Mouse (Mus musculus) embryonic facial prominence, embryonic 11.5 days (tissue): ENCODE measurements around the gene Dhrs2. TPM values are rescaled to one million over a fixed set of nuclear protein-coding genes. Genes with fewer than 3 reads are reported as not detected.

ENCODE experiments used
- ATAC-seq: fragments of 200-750 bp; cut with Nextera tagmentation; replicated peaks from 2 replicates; pipeline ENCODE4 v1.8.0; 2017; ENCODE audit warnings: low read depth; ENCODE audit not compliant: insufficient number of reproducible peaks, low FRiP score, low TSS enrichment
- DNase-seq: peaks from one replicate; pipeline ENCODE4 v3.0.0-alpha.2; 2015; ENCODE audit warnings: low spot score
- H3K27ac ChIP-seq: fragments of 300-500 bp; sonication (generic); replicated peaks from 2 replicates; pipeline ENCODE4 v1.5.1; 2014; ENCODE audit warnings: mild to moderate bottlenecking, low read depth, low read length, control low read depth
- H3K27me3 ChIP-seq: fragments of 300-500 bp; sonication (generic); 2 replicates; pipeline ENCODE4 v1.6.1; 2014; ENCODE audit warnings: mild to moderate bottlenecking, low read length, moderate library complexity, mixed read lengths; ENCODE audit not compliant: control insufficient read depth, insufficient read depth
- H3K36me3 ChIP-seq: fragments of 300-500 bp; sonication (generic); replicated peaks from 2 replicates; pipeline ENCODE4 v1.6.1; 2014; ENCODE audit warnings: low read depth, mild to moderate bottlenecking, low read length, moderate library complexity, mixed read lengths; ENCODE audit not compliant: control insufficient read depth, insufficient read depth
- H3K4me1 ChIP-seq: fragments of 300-500 bp; sonication (generic); 2 replicates; pipeline ENCODE4 v1.6.1; 2014; ENCODE audit warnings: low read length, mixed read lengths; ENCODE audit not compliant: control insufficient read depth, insufficient read depth
- H3K4me2 ChIP-seq: fragments of 300-500 bp; sonication (generic); 2 replicates; pipeline ENCODE4 v1.6.1; 2014; ENCODE audit warnings: low read depth, mild to moderate bottlenecking, control low read depth, low read length, moderate library complexity
- H3K4me3 ChIP-seq: fragments of 300-500 bp; sonication (generic); 2 replicates; pipeline ENCODE4 v1.5.1; 2014; ENCODE audit warnings: low read depth, low read length, control low read depth
- H3K9ac ChIP-seq: fragments of 300-500 bp; sonication (generic); replicated peaks from 2 replicates; pipeline ENCODE4 v1.6.1; 2014; ENCODE audit warnings: mild to moderate bottlenecking, control low read depth, low read length
- H3K9me3 ChIP-seq: fragments of 300-500 bp; sonication (generic); replicated peaks from 2 replicates; pipeline ENCODE4 v1.6.1; 2016; ENCODE audit warnings: mild to moderate bottlenecking, low read length, inconsistent platforms, mixed read lengths; ENCODE audit not compliant: control insufficient read depth
- WGBS: fragments of 180-500 bp; shearing (Covaris S2); extraction: QIAGEN DNeasy Blood & Tissue Kit; methylation state at CpG from one replicate; pipeline ENCODE4 v1.1.7; 2014; 5-methylcytosine and 5-hydroxymethylcytosine counted together
- polyA plus RNA-seq: library from polyadenylated mRNA; unstranded; fragments of >200 nt; fragmentation: Nextera tagmentation; extraction: Ambion mirVana; gene quantifications from 2 replicates; pipeline ENCODE4 v1.2.1, GENCODE M21; 2014

Gene Dhrs2
- 0.52 TPM in 1 of 2 replicates, not detected in the other for polyA plus RNA-seq

DNA sequence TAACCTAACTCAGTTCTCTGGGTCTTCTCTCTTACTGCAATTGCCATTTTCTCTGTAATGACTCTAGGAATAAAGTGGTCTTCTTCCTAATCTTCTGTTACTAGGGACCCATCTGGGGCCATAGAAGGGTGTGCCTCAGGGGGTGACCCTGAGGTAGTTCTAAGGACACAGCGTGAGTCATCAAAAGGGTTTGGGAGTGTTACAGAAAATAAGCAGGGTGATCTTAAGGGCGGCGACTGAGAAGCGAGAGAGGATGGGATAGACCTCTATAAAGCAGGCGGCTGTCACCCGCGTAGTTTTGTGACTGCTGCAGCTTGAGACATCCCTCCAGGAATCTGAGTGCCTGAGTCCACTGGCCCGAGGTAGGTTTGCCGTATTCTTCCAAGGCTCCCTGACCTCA, at the start of gene Dhrs2:
TSS of gene Dhrs2 (plus strand) at position 301 of the 400 bp plus-strand sequence.
- DNase-seq (no peak), ATAC-seq (no peak)
- H3K4me2 ChIP-seq: no peak within 1 kb of the TSS
- no peak within 1 kb of the TSS for H3K27ac ChIP-seq
- 83% methylated on average over 9 of the region's 9 CpGs for WGBS
- no peaks in the 10 kb centered on the region for H3K36me3 ChIP-seq
- no peak within 1 kb of the TSS for H3K9ac ChIP-seq
- H3K4me3 ChIP-seq: no peak within 1 kb of the TSS
- no peaks in the 10 kb centered on the region for H3K9me3 ChIP-seq
- H3K4me1 ChIP-seq: no peaks in the 10 kb centered on the region
- H3K27me3 ChIP-seq: no peaks in the 10 kb centered on the region

DNA sequence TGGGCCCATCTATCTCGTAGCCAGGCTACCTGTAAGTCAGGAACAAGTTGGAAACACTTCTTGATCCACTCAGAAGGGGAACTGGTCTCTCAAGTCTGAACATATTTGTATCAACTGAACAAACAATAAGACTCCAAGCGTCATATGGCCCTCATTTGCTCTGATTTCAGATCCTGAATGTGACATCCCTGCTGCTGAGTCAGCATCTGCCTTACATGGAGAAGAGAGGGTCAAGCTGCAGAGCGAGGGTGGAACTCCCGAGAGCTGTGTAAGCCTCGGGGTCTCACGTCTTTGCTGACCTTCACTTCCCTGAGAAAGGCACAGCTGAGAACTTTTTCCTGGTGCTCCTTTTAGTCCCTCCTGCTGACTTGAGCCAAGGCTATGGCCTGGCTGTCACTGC, 47.6 kb upstream of the Dhrs2 start:
- Histone ChIP-seq H3K36me3 (no peaks in the 10 kb centered on the region), H3K4me1 (no peaks in the 10 kb centered on the region), H3K9me3 (no peaks in the 10 kb centered on the region), H3K4me3 (no peak overlapping the region), H3K27ac (no peak overlapping the region), H3K27me3 (no peaks in the 10 kb centered on the region), H3K4me2 (no peak overlapping the region), H3K9ac (no peak overlapping the region)
- no peak for ATAC-seq
- no peak for DNase-seq
- 66% methylated on average over 6 of the region's 6 CpGs for WGBS

DNA sequence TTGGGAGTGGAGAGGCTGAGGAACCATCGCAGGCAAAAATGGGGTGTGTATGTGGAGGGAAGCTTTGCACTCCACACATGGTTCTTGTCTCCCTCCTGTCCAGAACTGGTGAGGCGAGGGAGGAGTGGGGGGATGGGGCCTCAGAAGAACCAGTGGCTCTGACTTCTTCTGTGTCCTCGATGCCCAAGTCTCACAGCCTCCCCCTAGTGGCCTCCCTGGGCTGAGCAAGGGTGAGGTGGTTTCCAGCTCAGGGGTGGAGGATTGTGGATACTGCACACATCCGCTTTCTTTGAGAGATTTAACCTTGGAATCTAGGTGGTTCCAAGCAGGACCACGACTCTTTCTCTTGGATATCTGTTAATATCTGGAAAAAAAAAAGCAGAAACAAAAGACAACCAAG, 44.5 kb upstream of the Dhrs2 start:
- no peaks in the 10 kb centered on the region for H3K9me3 ChIP-seq
- no peak overlapping the region for H3K4me2 ChIP-seq
- no peaks in the 10 kb centered on the region for H3K36me3 ChIP-seq
- peak; percentile 55 for DNase-seq
- no peaks in the 10 kb centered on the region for H3K4me1 ChIP-seq
- no peaks in the 10 kb centered on the region for H3K27me3 ChIP-seq
- H3K4me3 ChIP-seq: no peak overlapping the region
- no peak overlapping the region for H3K27ac ChIP-seq
- no peak for ATAC-seq
- 34% methylated on average over 5 of the region's 5 CpGs for WGBS
- no peak overlapping the region for H3K9ac ChIP-seq

DNA sequence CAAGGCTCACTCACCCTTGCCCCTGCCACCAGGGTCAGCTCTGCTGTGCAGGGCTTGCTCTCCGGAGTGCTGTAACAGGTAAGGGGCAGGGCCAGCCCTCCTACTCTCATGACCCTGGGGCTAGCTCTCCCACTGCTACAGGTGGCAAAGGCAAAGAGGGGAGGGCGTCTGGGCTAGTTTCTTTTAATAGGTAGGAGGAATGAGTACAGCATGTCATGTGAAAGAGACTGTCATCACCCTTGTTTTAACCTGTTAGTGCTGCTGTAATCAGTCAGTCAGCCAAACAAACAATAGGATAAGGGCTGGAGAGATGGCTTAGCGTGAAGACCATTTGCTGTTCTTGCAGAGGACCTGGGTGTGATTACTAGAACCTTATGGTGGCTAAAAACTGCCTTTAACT, 40.9 kb upstream of the Dhrs2 start:
- DNase-seq: no peak
- no peaks in the 10 kb centered on the region for H3K27me3 ChIP-seq
- no peak overlapping the region for H3K4me2 ChIP-seq
- no peaks in the 10 kb centered on the region for H3K9me3 ChIP-seq
- H3K4me3 ChIP-seq: no peak overlapping the region
- no peak for ATAC-seq
- no peak overlapping the region for H3K27ac ChIP-seq
- H3K36me3 ChIP-seq: no peaks in the 10 kb centered on the region
- no peaks in the 10 kb centered on the region for H3K4me1 ChIP-seq
- H3K9ac ChIP-seq: no peak overlapping the region
- whole genome bisulfite sequencing: 59% methylated on average over 3 of the region's 3 CpGs

DNA sequence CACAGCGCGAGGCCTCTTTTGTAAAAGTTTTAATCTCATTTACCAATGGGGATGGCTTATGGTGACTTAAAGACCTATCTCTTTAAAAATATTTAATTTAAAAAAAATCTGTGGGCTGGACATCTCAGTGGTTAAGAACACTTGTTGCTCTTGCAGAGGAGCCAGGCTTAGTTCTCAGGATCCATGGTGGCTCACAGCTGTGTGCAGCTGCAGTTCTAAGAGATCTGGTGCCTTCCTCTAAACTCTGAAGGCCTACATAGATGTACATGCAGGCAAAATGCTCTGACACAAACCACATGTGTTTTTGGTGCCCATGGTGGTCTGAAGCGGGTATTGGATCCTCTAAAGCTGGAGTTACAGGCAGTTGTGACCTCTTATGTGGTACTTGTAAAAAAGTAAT, 38.6 kb upstream of the Dhrs2 start:
- H3K9me3 ChIP-seq: no peaks in the 10 kb centered on the region

DNA sequence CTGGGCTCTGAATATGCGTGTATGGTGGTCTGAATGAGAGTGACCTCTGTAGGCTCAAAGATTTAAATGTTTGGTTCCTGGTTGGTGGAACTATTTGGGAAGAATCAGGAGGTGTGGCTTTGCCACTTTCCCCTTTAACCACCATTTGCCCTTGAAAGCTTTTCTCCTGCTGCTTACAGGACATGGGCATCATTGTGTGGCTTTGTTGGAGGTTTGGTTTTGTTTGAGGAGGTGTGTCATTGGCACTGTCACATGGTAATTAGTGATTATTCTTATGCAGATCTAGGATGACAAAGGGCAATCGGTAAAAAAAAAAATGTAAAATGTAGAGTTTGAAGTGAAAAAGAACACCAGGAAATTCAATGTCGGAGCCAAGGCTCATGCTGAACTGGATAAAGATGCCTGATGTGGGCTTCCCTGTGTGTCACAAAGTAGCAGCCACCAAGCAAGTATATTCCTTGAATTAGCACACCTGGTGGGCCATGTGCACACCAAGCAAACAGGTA, 37.1 kb upstream of the Dhrs2 start:
- H3K9ac ChIP-seq: no peak overlapping the region

More for the DNA sequence above, 38.6 kb upstream of the Dhrs2 start:
- Histone ChIP-seq H3K9ac (no peak overlapping the region), H3K4me3 (no peak overlapping the region), H3K4me2 (no peak overlapping the region), H3K27ac (no peak overlapping the region), H3K27me3 (no peaks in the 10 kb centered on the region), H3K36me3 (no peaks in the 10 kb centered on the region), H3K4me1 (no peaks in the 10 kb centered on the region)
- no peak for DNase-seq
- no peak for ATAC-seq
- WGBS: 90% methylated on average over 3 of the region's 3 CpGs

DNA sequence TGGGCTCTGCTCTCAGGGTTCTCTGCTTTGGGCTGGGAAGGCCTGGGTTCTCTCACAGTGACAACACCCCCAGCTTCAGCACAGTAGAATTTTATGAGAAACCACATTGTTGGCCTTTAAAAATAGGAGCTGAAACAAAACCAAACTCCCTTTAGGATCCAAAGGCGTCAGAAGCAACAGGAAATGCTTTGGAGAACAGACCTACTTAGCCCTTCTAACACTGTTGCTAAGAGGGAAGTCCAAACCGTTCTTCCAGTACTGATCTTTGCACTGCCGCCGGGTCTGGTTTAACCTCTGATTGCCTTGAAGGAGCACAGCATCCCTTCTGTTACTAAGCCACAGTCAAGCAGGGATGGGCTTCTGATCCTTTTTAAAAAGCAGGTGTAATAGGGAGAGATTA, 33.3 kb upstream of the Dhrs2 start:
- DNase-seq: no peak
- no peak for ATAC-seq
- Histone ChIP-seq H3K9me3 (no peaks in the 10 kb centered on the region), H3K36me3 (no peaks in the 10 kb centered on the region), H3K4me2 (no peak overlapping the region), H3K27ac (no peak overlapping the region), H3K27me3 (no peaks in the 10 kb centered on the region), H3K4me3 (no peak overlapping the region), H3K4me1 (no peaks in the 10 kb centered on the region), H3K9ac (no peak overlapping the region)
- WGBS: 43% methylated on average over 4 of the region's 4 CpGs

More for the DNA sequence above, 37.1 kb upstream of the Dhrs2 start:
- 74% methylated on average over 3 of the region's 3 CpGs for WGBS
- Histone ChIP-seq H3K4me1 (no peaks in the 10 kb centered on the region), H3K27ac (no peak overlapping the region), H3K9me3 (no peaks in the 10 kb centered on the region), H3K4me2 (no peak overlapping the region), H3K27me3 (no peaks in the 10 kb centered on the region), H3K36me3 (no peaks in the 10 kb centered on the region), H3K4me3 (no peak overlapping the region)
- DNase-seq (no peak), ATAC-seq (no peak)

DNA sequence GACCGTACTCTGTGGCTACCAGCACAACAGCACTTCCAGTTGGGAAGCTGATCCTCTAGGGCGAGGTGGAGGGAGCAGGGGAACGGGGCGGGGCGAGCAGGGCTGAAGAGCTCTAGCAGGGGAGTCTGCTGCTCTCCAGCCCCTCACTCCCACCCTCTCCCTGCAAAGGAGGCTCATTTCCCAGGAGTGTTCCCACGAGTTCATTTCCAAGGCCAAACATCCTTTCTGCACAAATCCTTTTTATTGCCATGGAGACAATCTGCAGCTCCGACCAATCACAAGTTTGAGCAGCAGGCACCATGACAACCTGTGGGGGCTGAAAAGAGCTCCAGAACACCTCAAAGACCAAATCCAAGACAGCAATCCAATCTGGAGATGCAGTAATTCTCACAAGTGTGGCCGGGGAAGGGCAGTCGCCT, 32.4 kb upstream of the Dhrs2 start:
- 33% methylated on average over 9 of the region's 9 CpGs for WGBS
- Histone ChIP-seq H3K4me2 (no peak overlapping the region), H3K9ac (no peak overlapping the region), H3K36me3 (no peaks in the 10 kb centered on the region), H3K9me3 (no peaks in the 10 kb centered on the region), H3K27ac (no peak overlapping the region), H3K4me1 (no peaks in the 10 kb centered on the region; the same call in 1 of the 2 replicates), H3K27me3 (no peaks in the 10 kb centered on the region), H3K4me3 (no peak overlapping the region)
- ATAC-seq: 0 out of 2 replicates have a peak, but pooled peaks have one; percentile 59
- DNase-seq: peak; percentile 43
